Mouse (Mus musculus): Measurements from ENCODE around the gene Samd1.

The Samd1 gene

DNA sequence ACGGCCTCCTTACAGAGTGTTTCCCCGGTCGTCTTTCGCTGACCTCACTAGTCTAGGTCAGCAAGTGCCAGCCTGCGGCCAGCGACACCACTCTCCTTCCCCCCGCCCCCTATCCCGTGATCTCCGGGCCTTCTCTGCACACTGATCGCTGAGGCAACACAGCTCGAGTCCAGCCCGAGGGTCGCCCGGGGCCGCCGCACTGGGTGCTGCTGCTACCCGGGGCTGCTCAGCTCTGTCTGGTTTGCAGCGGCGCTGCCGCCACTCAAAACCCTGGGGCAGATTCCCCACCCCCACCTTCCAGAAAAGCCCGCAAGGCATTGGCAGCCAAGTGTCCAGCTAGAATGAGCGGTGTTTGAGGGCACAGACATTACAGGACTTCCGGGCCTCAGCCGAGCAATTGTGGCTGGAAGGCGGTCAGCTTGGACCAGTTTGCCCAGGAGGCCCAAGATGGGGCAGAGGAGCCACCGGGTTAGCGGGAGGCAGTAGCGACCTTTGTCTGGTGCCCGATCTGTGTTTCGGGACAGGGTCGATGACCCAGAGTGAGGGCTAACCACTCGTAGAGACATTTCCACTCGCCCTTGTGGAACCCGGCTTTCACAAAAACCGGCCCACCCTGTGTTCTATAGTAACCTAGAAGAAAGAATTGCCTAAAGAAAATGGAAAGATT is 15.2 kb downstream of the Samd1 start:
- DNase-seq = peak; percentile 54

DNA sequence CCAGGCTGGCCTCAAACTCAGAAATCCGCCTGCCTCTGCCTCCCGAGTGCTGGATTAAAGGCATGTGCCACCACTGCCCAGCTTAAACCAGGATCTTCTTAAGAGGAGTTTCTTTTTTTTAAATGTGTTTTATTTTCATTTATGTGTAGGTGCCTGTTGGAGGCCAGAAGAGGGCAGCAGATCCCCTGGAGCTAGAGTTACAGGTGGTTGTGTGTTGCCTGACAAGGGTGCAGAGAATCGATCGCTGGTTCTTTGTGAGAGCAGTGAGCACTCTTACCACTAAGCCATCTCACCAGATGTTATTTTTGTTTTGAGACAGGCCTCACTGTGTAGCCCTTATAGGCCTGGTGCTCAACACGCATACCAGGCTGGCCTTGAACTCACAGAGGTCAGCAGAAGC is 18.4 kb downstream of the Samd1 start:
- DNase-seq = no peak

DNA sequence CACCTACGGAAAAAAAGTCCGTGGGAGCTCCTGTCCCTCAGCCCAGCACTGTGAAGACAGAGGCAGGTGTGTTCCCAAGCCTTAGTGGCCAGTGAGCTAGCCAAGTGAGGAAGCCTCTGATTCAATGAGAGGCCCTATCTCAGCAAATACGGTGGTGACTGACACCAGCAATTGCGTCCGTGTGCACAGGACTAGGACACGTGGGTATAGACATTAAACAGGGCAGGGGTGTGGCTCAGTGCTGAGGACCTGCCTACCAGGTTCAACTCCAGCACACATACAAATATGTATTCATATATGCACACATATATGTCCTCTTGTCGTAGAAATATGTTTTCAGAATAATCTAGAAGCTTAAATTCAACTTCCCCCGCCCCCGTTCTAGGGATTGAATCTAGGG is 22.3 kb downstream of the Samd1 start:
- no peak for DNase-seq

DNA sequence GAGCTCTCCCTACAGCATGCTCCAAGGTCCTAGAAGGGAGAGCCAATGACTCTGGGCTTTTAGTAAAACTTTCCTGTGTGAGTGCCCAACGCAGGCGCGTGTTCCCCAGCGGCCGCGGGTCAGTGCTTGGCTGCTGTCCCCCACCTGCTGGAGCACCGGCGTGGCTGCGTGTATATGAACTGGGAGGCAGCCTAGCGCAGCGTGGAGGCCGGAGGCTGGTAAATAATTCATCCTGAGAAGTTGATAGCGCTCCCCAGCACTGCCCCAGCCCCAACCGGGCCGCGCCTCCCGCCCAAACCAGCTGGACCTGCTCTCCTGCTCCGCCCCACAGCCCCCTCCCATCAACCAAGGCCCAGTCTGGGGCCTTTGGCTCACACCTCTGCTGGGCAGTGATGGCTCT is 23.6 kb downstream of the Samd1 start, which contains the start of gene Palm3:
Gene Palm3 (plus strand): TSS at position 376 of the 400 bp plus-strand sequence.
- peak; percentile 89 for DNase-seq

DNA sequence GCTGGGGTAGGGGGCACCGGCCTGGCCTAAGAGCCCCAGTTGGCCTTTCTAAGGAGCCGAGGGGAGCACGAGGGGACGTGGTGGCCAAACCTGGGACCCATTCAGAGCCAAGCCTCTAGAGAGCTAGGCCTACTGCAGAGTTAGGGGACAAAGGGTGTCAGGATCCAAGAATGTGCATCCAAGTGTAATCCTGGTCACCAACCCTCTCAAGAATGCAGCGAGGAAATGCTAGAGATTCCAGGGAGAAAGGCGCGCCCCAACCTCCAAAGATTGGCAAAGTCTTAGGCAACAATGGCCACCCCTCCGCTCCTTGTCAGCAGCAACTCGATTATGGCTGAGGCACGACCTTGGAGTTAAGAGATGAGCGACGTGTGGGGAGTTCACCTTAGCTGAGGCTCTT is 24.1 kb downstream of the Samd1 start:
- DNase-seq = peak; percentile 38

DNA sequence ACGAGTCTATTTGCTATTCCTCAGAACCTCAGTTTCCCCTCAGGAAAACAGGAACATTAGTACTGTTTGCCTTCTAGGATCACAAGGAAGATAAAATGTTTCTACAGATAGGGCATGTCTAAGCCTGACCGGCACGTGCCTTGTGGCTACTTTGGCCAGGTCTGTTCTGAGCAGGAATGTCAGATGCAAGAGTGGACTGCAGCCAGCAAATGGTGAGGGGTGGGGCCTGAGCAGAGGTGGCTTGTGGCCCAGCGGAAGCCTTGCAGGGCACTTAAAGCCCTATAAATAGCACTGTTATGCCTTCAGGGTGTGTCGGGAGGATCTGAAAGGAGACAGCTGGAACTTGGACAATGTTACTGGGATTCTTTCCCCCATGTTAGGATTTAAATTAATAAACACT is 25.6 kb downstream of the Samd1 start:
- peak; percentile 89 for DNase-seq

DNA sequence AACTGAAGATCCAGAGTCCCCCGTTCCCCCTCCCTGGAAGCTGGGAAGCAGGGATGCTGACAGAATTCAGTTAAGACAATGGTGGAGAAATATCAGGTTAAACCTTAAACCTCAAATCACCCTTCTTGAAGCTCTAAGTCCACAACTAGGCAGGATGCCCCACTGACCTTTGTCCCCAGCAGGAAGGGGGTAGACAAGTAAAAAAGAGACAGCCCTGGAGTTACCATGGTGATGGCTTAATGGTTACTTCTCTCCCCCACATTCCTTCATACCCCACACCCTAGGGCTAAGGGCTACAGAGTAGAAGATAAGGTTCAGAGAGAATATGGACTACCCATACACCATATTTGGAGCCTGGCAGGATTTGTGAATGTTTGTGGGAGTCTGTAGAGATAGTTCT is 26.2 kb downstream of the Samd1 start:
- DNase-seq = peak; percentile 89

DNA sequence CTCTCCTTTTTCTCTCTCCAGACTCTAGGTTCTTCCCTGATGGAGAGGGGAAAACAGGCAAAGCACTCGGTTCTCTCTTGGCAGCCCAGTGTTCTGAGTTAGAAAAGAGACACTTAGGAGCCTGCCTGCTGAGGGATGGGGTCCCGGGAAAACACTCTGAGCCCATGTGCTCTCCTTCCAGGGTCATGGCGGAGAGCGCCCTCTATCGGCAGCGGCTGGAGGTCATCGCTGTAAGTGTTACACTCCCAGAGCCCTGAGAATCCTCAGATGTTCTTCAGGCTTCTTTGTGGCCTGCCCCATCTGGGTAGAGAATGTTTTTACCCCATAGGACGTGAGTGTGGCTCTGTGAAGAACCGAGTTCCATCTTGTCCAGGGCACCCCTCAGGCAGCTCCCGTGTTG is 26.7 kb downstream of the Samd1 start:
- peak; percentile 59 for DNase-seq

DNA sequence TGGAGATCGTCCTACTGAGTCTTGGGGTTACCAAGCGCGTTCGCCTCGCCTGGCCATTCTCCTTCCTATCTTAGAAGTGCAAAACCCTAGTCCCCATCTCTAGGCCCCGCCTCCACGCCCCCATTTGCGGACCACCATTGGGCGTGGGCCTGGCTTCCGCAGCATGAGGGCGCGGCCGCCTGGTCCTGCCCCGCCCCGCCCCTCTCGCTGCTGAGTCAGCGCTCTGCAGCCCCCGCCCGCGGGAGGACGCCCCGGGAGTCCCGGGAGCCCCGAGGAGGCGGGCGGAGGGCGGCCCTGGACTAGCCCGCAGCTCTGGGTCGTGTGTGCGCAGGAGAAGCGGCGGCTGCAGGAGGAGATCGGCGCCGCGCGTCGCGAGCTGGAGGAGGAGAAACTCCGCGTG is 28.4 kb downstream of the Samd1 start:
- DNase-seq = no peak

DNA sequence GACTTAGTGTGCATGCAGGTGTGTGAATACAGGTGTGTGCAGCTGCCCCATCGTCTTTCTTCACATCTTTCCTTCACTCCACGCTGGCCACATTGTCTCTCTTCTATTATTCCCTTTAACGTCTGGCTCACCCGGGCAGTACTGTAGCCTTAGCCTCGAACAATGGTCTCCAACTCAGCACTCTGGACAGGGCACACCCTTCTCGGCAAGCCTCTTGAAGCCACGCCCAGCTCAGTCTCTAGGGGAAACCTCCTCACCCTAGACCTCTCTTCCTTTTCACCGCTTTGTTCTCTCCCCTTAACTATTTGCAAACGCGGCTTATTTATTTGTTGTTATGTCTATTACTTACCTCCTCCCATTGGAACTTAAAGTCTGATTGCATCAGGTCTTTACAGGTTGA is 30.0 kb downstream of the Samd1 start:
- no peak for DNase-seq

DNA sequence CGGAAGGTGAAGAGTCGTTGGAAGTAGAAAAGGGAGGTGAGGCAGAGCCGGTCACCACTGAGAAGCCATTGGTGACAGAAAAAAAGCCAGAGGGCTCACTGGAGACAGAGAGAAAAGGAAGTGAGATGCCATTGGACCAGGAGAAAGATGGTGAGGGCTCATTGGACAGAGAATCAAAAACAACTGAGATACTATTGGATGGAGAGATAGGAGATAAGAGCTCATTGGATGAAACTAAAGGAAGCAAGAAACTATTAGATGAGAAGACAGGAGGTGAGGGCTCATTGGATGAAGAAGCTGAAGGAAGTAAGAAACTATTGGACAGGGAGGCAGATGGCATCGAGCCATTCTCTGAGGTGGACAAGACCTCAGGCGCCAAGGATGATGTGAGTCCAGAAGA is 31.8 kb downstream of the Samd1 start:
- no peak for DNase-seq

DNA sequence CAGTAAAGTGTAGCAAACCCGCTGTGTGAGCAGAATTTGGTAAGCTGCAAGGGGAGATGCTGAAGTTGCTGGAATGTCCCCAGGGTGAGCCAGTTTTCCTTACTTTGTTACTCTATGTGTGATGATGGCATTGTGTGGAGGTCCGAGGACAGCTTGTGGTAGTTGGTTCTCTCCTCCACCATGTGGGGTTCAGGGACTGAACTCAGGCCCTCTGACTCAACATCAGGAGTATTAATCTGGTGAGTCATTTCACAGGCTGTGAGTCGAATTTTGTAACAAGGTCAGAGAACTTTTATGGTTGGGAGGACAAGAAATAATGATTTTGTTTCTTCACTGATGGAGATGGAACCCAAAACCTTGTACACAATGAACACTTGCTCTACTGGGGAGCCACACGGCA is 35.3 kb downstream of the Samd1 start:
- DNase-seq = no peak

DNA sequence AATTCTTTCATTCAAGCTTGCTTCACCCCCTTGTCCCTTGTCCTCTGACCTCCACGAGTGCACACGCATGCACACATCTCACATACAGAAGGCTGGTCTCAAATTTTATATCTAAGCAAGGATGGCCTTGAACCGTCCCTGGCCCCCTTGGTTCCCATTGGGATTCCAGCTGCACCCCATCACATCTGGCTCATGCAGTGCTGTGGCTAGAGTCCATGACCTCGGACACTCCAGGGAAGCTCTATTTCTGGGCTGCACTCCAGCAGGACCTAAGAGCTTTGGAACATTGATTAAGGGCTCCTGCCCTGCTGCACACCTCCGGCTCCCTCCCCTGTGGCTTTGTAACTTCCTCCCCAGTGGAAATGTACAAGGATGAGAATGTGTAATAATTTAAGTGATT is 40.5 kb downstream of the Samd1 start:
- peak; percentile 26 for DNase-seq

DNA sequence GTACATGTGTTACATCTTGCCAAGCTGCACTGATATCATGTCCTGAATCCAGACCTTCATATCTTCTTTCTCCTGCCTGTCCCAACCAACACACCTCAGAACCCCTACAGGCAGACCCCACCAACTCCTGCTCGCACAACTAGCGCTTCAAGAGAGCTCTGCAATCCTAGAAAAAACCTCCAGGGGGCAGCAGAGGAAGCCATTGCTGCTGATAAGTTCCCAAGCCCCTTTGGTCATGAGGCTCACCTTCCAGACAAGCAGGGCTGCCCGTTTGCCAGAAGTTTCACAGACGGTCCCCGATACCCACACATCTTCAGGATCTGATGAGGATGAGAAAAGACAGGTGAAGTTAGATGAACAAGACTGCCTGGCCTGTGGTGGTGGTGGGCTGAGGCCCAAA is 41.6 kb downstream of the Samd1 start:
- DNase-seq = peak; percentile 51

DNA sequence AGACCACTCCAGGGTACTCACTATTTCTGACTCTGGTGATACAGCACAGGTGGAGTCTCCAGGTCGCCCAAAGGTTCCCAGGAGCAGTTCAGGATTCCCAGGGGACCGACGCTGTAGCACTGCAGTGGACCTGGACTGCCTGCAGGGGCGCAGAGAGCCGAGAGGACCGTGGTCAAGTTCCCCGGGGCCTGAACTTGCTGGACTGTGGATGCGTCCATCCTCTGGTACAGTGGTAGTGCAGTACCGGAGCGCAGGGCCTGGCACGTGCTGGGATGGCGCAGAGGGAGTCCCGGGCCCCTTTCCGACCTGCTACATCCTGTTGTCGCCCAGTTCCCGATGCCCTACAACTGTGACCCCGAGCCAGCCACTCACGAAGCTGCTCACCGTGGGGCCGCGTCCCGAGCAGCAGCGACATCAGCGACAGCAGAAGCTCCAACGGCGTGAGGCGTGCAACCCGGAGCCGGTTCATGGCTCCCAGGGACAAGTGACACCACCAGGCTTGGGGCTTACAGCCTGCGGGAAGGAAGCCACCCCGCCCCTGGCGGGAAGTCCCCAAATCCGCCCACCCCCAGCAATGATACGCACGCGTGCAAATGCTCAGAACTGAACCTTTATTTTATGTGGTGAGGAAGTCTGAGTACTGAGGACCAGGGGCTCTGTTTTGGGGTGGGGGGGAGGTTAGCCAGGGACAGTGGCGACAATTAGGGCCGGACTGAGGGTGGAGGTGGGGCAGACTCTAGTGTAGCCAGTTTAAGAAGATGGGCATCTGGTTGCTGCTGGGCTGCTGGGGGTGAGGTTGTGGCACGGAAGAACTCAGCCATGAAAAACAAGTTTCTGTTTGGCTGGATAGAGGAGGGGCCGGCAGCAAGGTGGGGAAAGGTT is 44.8 kb downstream of the Samd1 start, which contains the start of gene Il27ra:
Gene Il27ra (minus strand): TSS at position 524 of the 882 bp plus-strand sequence.
- DNase-seq = peak; percentile 53

DNA sequence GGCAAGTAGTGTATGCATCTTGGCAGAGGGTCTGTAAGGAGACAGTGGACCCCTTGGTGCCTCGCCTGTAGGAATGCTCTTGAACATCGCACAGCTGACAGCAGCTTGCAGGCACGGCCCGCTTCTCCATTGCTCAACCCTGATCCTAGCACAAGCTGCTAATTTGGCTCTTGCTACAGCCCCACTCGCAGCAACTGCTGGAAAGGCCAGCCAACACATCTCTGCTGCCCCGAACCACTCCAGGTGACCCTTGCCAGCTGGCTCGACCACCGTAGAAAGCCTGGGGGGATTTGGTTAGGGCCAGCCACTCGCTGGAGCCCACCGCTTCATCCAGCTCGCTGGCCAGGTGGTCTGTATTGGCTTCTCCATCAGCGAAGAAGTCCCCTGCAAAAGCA is 45.5 kb downstream of the Samd1 start:
- DNase-seq = no peak

DNA sequence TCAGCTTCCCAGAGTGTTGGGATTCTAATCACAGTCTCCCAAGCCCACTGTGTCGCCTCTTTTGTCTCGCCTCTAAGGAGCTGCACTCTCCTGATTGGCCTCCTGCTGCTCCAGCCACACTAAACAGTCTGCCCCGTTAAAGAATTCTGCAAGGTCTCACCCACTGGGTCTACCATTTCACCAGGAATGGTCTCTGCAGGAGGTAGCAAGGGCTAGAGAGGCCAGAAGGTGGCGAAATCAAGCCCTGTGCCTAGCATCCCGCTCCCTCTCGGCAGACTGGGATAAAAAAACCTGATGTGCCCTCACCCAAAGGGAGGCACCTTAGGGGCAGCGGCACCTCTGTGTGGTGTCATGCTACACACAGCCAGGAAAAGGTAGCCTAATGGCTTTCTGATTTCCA is 46.6 kb downstream of the Samd1 start:
- DNase-seq = no peak

DNA sequence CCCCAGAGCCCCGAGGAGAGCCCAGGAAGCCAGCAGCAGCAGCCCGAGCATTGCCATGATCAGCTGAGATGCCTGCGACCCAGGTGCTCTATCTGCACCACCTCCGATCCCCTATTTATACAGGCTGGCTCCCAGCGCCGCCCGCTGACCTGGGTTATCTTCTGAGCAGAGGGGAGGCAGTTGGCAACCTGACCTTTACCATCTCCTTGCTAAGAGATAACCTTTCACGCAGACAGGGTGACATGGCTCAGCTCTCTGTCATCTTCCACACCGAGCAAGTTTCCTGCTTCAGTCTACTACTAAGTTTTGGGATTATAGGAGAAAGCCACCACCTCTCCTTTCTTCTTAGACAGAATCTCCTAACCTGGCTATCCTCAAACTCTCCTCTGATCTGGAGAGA is 47.4 kb downstream of the Samd1 start, which contains the start of gene Rln3:
Gene Rln3 (minus strand): TSS at position 101 of the 400 bp plus-strand sequence.
- no peak for DNase-seq

DNA sequence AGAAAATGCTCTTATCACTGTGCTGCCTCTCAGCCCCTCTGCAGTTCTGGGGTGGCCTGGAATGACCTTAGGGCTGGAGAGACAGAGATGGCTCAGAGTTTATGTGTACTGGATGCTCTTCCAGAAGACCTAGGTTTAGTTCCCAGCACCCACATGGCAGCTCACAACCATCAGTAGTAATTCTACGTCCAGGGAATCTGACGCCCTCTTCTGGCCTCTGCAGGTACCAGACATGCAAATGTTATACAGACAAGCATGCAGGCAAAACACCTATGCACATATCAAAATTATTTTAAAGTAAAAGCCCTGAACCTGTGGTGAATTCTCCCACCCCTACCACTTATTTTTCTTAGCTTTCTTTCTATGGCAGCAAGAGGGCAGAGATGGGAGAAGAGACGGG is 49.0 kb downstream of the Samd1 start:
- DNase-seq = no peak

DNA sequence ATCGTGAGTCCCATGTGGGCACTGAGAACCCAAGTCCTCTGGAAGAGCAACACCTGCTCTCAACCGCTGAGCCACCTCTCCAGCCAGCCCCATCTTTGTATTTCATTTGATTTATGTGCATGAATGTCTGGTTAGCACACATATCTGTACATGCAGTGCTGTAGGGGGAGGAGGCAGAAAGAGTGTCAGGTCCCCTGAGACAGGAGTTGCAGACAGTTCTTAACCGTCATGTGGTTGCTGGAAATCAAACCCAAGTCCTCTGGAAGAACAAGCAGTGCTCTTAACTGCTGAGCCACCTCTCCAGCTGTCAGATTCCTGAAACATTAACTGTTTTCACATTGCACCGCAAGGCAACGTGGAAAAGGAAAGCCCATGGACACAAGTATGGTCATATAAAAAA is 50.7 kb downstream of the Samd1 start:
- no peak for DNase-seq
